Mouse (Mus musculus): ENCODE measurements around the gene Bcas3. TPM values are rescaled to one million over a fixed set of nuclear protein-coding genes. Genes with fewer than 3 reads are reported as not detected.

The Bcas3 gene
- polyA plus RNA-seq, 1 experiment from 2014 or later = 24.8 TPM

DNA sequence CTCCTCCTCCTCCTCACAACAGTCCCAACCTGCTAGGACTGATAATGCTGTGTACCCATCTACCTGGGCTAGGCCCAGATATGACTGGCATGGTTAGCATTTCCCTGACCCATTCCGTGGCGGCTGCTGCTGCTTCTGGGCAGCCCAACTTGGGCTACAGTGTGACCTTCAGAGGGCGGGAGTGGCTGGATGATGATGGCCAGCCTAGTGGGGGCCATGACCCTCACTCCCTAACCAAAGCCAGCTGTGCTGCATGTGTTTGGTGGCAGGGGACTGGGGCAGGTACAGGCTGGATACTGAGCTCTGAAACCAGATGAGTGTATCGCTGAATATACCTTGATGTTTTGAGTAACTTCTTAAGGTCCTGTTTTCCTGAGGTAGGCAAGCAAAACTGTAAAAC, 470.8 kb downstream of the Bcas3 start:
- Histone ChIP-seq H3K4me1 (replicated peaks; ENCODE audit: control insufficient read depth, insufficient read depth, low read length) (peaks cover 39% of the 10 kb centered on the region), H3K9ac (ENCODE audit: low read depth, low read length) (no peak overlapping the region), H3K4me3 (ENCODE audit: low read depth, low read length) (no peak overlapping the region), H3K27me3 (replicated peaks; ENCODE audit: control insufficient read depth, insufficient read depth, low read length) (peaks cover 57% of the 10 kb centered on the region), H3K4me2 (no peak overlapping the region), H3K27ac (ENCODE audit: low read depth, low read length) (no peak overlapping the region), H3K9me3 (ENCODE audit: control insufficient read depth, low read length) (no peaks in the 10 kb centered on the region), H3K36me3 (ENCODE audit: control insufficient read depth, insufficient read depth, low read length) (no peaks in the 10 kb centered on the region)
- ATAC-seq (replicated peaks; ENCODE audit: low FRiP score) = no peak
- no peak for DNase-seq (ENCODE audit: low spot score)
- 84% methylated on average over 4 of the region's 4 CpGs for WGBS

DNA sequence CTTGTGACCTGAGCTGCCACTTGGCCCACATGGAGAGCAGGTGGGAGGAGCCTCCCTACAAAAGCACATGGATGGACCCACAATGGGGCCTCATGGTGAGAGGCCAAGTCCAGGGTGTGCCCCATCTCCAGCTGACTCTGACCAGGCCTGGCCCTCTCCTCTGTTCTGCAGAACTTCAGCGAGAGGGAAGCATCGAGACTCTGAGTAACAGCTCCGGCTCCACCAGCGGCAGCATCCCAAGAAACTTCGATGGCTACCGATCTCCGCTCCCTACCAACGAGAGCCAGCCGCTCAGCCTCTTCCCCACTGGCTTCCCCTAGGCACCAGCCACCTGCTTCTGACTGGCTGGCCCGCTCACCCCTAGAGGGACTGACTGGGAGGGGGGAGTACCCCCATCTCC, 472.1 kb downstream of the Bcas3 start:
- Histone ChIP-seq H3K9me3 (ENCODE audit: control insufficient read depth, low read length) (no peaks in the 10 kb centered on the region), H3K4me2 (no peak overlapping the region), H3K27ac (ENCODE audit: low read depth, low read length) (no peak overlapping the region), H3K4me3 (ENCODE audit: low read depth, low read length) (no peak overlapping the region), H3K9ac (ENCODE audit: low read depth, low read length) (no peak overlapping the region), H3K4me1 (replicated peaks; ENCODE audit: control insufficient read depth, insufficient read depth, low read length) (peaks cover 51% of the 10 kb centered on the region), H3K27me3 (replicated peaks; ENCODE audit: control insufficient read depth, insufficient read depth, low read length) (peaks cover 69% of the 10 kb centered on the region), H3K36me3 (ENCODE audit: control insufficient read depth, insufficient read depth, low read length) (no peaks in the 10 kb centered on the region)
- WGBS = 85% methylated on average over 10 of the region's 10 CpGs
- DNase-seq (ENCODE audit: low spot score) = no peak
- ATAC-seq (replicated peaks; ENCODE audit: low FRiP score) = no peak

DNA sequence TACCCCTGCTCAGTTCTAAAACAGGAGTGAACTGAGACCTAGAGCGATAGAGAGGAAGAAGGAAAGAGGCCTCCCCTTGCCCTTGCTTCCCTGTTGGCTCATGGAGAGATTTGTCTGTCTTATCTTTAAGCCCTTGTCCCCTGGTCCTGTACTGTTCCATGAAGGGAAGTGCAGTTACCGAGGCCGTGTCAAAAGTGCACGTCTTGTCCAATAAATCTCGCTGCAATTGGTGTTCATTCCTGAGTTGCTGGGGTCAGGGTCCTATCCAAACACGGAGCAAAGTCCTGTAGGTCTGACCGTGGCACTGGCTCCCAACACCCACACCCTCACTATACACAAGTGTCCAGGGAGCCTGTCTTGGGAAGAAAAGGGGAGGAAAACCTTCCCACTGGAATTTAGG, 472.9 kb downstream of the Bcas3 start:
- H3K4me2 ChIP-seq = no peak overlapping the region
- no peak overlapping the region for H3K9ac ChIP-seq (ENCODE audit: low read depth, low read length)
- WGBS = 41% methylated on average over 7 of the region's 7 CpGs
- no peak overlapping the region for H3K4me3 ChIP-seq (ENCODE audit: low read depth, low read length)
- H3K36me3 ChIP-seq (ENCODE audit: control insufficient read depth, insufficient read depth, low read length) = no peaks in the 10 kb centered on the region
- ATAC-seq (replicated peaks; ENCODE audit: low FRiP score) (no peak), DNase-seq (ENCODE audit: low spot score) (no peak)
- H3K27ac ChIP-seq (ENCODE audit: low read depth, low read length) = no peak overlapping the region
- H3K27me3 ChIP-seq (replicated peaks; ENCODE audit: control insufficient read depth, insufficient read depth, low read length) = peaks cover 70% of the 10 kb centered on the region
- no peaks in the 10 kb centered on the region for H3K9me3 ChIP-seq (ENCODE audit: control insufficient read depth, low read length)
- H3K4me1 ChIP-seq (replicated peaks; ENCODE audit: control insufficient read depth, insufficient read depth, low read length) = peaks cover 52% of the 10 kb centered on the region

GRCm38 (mm10) chr11:85827342-85827741, 474.4 kb downstream of the Bcas3 start:
- Histone ChIP-seq H3K4me1 (replicated peaks; ENCODE audit: control insufficient read depth, insufficient read depth, low read length) (peaks cover 60% of the 10 kb centered on the region), H3K4me2 (no peak overlapping the region), H3K27ac (ENCODE audit: low read depth, low read length) (no peak overlapping the region), H3K36me3 (ENCODE audit: control insufficient read depth, insufficient read depth, low read length) (no peaks in the 10 kb centered on the region), H3K4me3 (ENCODE audit: low read depth, low read length) (no peak overlapping the region), H3K27me3 (replicated peaks; ENCODE audit: control insufficient read depth, insufficient read depth, low read length) (peaks cover 84% of the 10 kb centered on the region), H3K9me3 (ENCODE audit: control insufficient read depth, low read length) (no peaks in the 10 kb centered on the region), H3K9ac (ENCODE audit: low read depth, low read length) (no peak overlapping the region)
- peak; percentile 58 for ATAC-seq (replicated peaks; ENCODE audit: low FRiP score)
- no peak for DNase-seq (ENCODE audit: low spot score)
- WGBS = 8% methylated on average over 9 of the region's 9 CpGs

DNA sequence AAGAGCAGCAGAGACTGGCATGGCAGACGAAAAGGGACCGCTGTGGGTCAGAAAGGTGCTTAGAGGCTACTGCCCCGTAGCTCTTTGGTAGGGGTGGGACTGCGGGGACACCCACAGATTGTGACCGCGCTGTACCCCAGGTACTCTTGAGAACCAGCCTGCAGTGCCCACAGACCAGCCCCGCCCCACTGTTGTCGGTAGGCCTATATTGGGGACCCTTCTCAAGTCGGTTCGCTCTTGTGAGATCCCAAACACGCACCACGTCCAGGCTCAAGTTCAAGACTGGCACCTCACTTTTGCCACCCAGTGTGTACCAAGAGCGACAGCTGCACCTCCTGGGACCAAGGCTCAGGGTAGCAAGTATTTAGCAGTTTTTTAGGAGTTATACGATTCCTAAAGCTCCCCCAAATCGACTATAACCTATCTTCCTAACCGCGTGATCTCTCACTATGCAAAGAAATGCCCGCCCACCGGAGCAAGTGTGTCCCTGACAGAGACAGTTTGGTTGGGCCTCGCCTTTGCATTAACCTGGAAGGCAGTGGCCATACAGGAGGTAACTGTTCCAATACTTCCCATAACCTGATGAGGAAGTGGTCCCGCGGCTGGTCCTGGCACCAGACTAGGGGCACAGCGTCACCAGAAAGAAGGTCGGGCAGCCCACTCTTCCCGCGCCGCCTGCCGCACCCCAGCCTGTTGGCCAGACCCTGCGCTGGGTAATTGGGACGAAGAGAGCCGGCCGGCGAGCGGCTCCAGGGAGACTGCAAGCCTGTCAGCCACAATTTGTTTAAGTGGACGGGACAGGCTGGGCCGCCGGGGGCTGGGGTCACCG, 475.9 kb downstream of the Bcas3 start:
- Histone ChIP-seq H3K27me3 (replicated peaks; ENCODE audit: control insufficient read depth, insufficient read depth, low read length) (peaks cover 95% of the 10 kb centered on the region), H3K36me3 (ENCODE audit: control insufficient read depth, insufficient read depth, low read length) (no peaks in the 10 kb centered on the region), H3K27ac (ENCODE audit: low read depth, low read length) (no peak overlapping the region), H3K4me1 (replicated peaks; ENCODE audit: control insufficient read depth, insufficient read depth, low read length) (peaks cover 54% of the 10 kb centered on the region), H3K9me3 (ENCODE audit: control insufficient read depth, low read length) (no peaks in the 10 kb centered on the region), H3K9ac (ENCODE audit: low read depth, low read length) (no peak overlapping the region), H3K4me3 (ENCODE audit: low read depth, low read length) (peak overlapping the region; percentile 5), H3K4me2 (peak overlapping the region; percentile 43)
- no peak for DNase-seq (ENCODE audit: low spot score)
- no peak for ATAC-seq (replicated peaks; ENCODE audit: low FRiP score)
- 9% methylated on average over 38 of the region's 38 CpGs for whole genome bisulfite sequencing

GRCm38 (mm10) chr11:85829520-85830440, 476.8 kb downstream of the Bcas3 start:
- no peak overlapping the region for H3K9ac ChIP-seq (ENCODE audit: low read depth, low read length)
- no peak overlapping the region for H3K27ac ChIP-seq (ENCODE audit: low read depth, low read length)
- DNase-seq (ENCODE audit: low spot score) (peak; percentile 57), ATAC-seq (replicated peaks; ENCODE audit: low FRiP score) (no peak)
- no peaks in the 10 kb centered on the region for H3K36me3 ChIP-seq (ENCODE audit: control insufficient read depth, insufficient read depth, low read length)
- peaks cover 53% of the 10 kb centered on the region for H3K4me1 ChIP-seq (replicated peaks; ENCODE audit: control insufficient read depth, insufficient read depth, low read length)
- H3K4me3 ChIP-seq (ENCODE audit: low read depth, low read length) = peak overlapping the region; percentile 5
- WGBS = 2% methylated on average over 61 of the region's 61 CpGs
- no peaks in the 10 kb centered on the region for H3K9me3 ChIP-seq (ENCODE audit: control insufficient read depth, low read length)
- peak overlapping the region; percentile 43 for H3K4me2 ChIP-seq
- H3K27me3 ChIP-seq (replicated peaks; ENCODE audit: control insufficient read depth, insufficient read depth, low read length) = peaks cover 100% of the 10 kb centered on the region

- DNase-seq (ENCODE audit: low spot score) (peak; percentile 61), ATAC-seq (replicated peaks; ENCODE audit: low FRiP score) (no peak)
- no peak overlapping the region for H3K4me3 ChIP-seq (ENCODE audit: low read depth, low read length)
- H3K36me3 ChIP-seq (ENCODE audit: control insufficient read depth, insufficient read depth, low read length) = no peaks in the 10 kb centered on the region
- H3K4me2 ChIP-seq = peak overlapping the region; percentile 6
- WGBS = 2% methylated on average over 17 of the region's 17 CpGs
- H3K27ac ChIP-seq (ENCODE audit: low read depth, low read length) = no peak overlapping the region
- H3K9ac ChIP-seq (ENCODE audit: low read depth, low read length) = no peak overlapping the region
- peaks cover 100% of the 10 kb centered on the region for H3K27me3 ChIP-seq (replicated peaks; ENCODE audit: control insufficient read depth, insufficient read depth, low read length)
- H3K4me1 ChIP-seq (replicated peaks; ENCODE audit: control insufficient read depth, insufficient read depth, low read length) = peaks cover 42% of the 10 kb centered on the region
- H3K9me3 ChIP-seq (ENCODE audit: control insufficient read depth, low read length) = no peaks in the 10 kb centered on the region
Observed at GRCm38 (mm10) chr11:85830901-85831341, 478.0 kb downstream of the Bcas3 start.

- ATAC-seq (replicated peaks; ENCODE audit: low FRiP score) = no peak
- under 1% methylated on average over 33 of the region's 33 CpGs for whole genome bisulfite sequencing
- peak overlapping the region; percentile 80 for H3K4me2 ChIP-seq
- peaks cover 100% of the 10 kb centered on the region for H3K27me3 ChIP-seq (replicated peaks; ENCODE audit: control insufficient read depth, insufficient read depth, low read length)
- peak overlapping the region; percentile 48; the same call in 1 of the 2 replicates for H3K27ac ChIP-seq (ENCODE audit: low read depth, low read length)
- H3K9ac ChIP-seq (ENCODE audit: low read depth, low read length) = peak overlapping the region; percentile 59
- H3K9me3 ChIP-seq (ENCODE audit: control insufficient read depth, low read length) = no peaks in the 10 kb centered on the region
- no peaks in the 10 kb centered on the region for H3K36me3 ChIP-seq (ENCODE audit: control insufficient read depth, insufficient read depth, low read length)
- H3K4me1 ChIP-seq (replicated peaks; ENCODE audit: control insufficient read depth, insufficient read depth, low read length) = peaks cover 42% of the 10 kb centered on the region
- no peak for DNase-seq (ENCODE audit: low spot score)
- H3K4me3 ChIP-seq (ENCODE audit: low read depth, low read length) = peak overlapping the region; percentile 62
Observed at GRCm38 (mm10) chr11:85831656-85832230, 478.8 kb downstream of the Bcas3 start.
